Mouse (Mus musculus) hindbrain, embryonic 10.5 days (tissue): ENCODE results near the gene Retn. TPM values are rescaled to one million over a fixed set of nuclear protein-coding genes. Genes with fewer than 3 reads are reported as not detected.

Source experiments
- DNase-seq: peaks from one replicate; pipeline ENCODE4 v3.0.0-alpha.2; 2017; ENCODE audit warnings: low spot score
- H3K27ac ChIP-seq: fragments of 300-500 bp; sonication (generic); 2 replicates; pipeline ENCODE4 v1.5.1; 2016; ENCODE audit warnings: mild to moderate bottlenecking, moderate library complexity
- H3K27me3 ChIP-seq: fragments of 300-500 bp; sonication (generic); 2 replicates; pipeline ENCODE4 v1.6.1; 2016; ENCODE audit warnings: mild to moderate bottlenecking; ENCODE audit not compliant: poor library complexity, insufficient read depth, severe bottlenecking
- H3K36me3 ChIP-seq: fragments of 300-500 bp; sonication (generic); 2 replicates; pipeline ENCODE4 v1.6.1; 2016; ENCODE audit warnings: mild to moderate bottlenecking, moderate library complexity
- H3K4me1 ChIP-seq: fragments of 300-500 bp; sonication (generic); replicated peaks from 2 replicates; pipeline ENCODE4 v1.6.1; 2016; ENCODE audit warnings: mild to moderate bottlenecking
- H3K4me3 ChIP-seq: fragments of 300-500 bp; sonication (generic); 2 replicates; pipeline ENCODE4 v1.5.1; 2016; ENCODE audit warnings: mild to moderate bottlenecking, moderate library complexity
- H3K9me3 ChIP-seq: fragments of 300-500 bp; sonication (generic); 2 replicates; pipeline ENCODE4 v1.6.1; 2016; ENCODE audit warnings: mild to moderate bottlenecking, moderate library complexity
- WGBS: fragments of 180-500 bp; shearing (Covaris S2); methylation state at CpG from one replicate; pipeline ENCODE4 v1.1.7; 2016; 5-methylcytosine and 5-hydroxymethylcytosine counted together
- polyA plus RNA-seq: library from polyadenylated mRNA; unstranded; fragments of >200 nt; fragmentation: Nextera tagmentation; extraction: Ambion mirVana; gene quantifications from 2 replicates; pipeline ENCODE4 v1.2.1, GENCODE M21; 2016

Gene Retn
- polyA plus RNA-seq, 1 experiment from 2014 or later: 0.37 TPM

DNA sequence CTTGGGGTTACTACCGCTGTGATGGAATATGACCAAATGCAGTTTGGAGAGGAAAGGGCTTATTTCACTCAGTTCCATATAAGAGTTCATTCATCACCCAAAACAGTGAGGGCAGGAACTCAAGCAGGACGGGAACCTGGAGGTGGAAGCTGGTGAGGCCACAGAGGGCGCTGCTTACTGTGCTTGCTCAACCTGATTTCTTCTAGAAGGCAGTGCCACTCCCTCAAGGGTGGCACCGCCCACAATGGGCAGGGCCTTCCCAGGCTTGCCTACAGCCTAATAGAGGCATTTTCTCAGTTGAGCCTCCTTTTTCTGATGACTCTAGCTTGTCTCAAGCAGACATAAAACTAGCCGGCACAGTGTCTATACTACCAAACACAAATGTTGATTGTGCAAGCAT lies 9.8 kb upstream of the Retn start:
- Histone ChIP-seq H3K27me3 (no peaks in the 10 kb centered on the region), H3K4me3 (no peak overlapping the region), H3K4me1 (0 out of 2 replicates have a peak, but pooled peaks cover 5% of the 10 kb centered on the region), H3K27ac (no peak overlapping the region), H3K9me3 (no peaks in the 10 kb centered on the region), H3K36me3 (0 out of 2 replicates have a peak, but pooled peaks cover 5% of the 10 kb centered on the region)
- DNase-seq: no peak
- WGBS: 26% methylated on average over 5 of the region's 5 CpGs

DNA sequence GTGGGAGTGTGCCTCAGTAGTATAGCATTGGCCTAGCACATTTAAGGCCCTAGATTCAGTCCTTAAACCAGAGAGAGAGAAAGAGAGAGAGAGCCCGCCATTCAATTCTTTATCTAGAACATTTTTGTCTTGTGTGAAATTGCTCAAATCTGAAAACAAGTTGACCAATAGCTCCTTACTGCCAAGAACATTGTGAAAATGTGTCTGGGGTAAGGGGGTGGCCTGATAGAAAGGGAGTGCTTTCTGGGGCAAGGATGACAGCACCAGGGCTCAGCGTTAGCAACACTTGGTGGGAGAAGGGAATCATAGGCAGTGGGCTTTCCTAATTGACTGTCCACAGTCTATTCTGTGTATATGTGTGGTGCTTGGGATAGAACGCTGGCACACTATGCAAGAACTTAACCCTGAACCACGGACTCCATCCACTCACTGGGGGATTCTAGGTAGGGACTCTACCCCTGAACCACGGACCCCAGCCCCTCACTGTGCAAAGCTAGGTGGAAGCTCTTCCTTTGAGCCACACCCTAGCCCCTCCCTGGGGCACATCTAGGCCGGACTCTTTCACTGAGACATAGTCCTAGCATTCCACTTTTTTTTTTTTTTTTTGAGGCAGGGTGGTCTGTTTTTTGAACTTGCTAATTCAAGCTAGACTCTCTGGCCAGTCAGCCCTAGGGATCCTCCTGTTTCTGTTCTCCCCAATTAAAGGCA lies 8.6 kb upstream of the Retn start:
- H3K4me3 ChIP-seq: no peak overlapping the region
- H3K9me3 ChIP-seq: no peaks in the 10 kb centered on the region
- DNase-seq: no peak
- no peaks in the 10 kb centered on the region for H3K27me3 ChIP-seq
- H3K36me3 ChIP-seq: no peaks in the 10 kb centered on the region
- 0 out of 2 replicates have a peak, but pooled peaks cover 5% of the 10 kb centered on the region for H3K4me1 ChIP-seq
- WGBS: 88% methylated on average over 6 of the region's 6 CpGs
- H3K27ac ChIP-seq: no peak overlapping the region

DNA sequence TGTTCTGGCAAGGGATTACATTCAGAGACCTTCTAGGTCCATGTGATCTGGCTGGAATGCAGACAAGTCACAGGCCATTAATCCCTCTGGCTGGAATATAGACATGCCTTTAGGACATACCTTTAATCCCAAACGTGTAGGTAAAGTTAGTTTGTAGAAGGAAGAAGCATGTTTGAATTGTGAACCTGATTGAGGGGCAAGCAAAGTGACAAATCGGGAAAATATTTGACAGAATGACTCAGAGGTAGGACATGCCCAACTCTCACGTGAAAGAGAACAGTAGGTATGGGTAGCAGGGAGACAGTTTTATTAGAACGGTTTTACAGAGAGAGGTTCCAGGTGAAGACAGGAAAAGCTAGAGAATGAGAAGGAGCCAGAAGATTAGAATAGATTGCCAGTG lies 8.0 kb upstream of the Retn start:
- H3K27ac ChIP-seq: no peak overlapping the region
- H3K36me3 ChIP-seq: no peaks in the 10 kb centered on the region
- no peak overlapping the region for H3K4me3 ChIP-seq
- H3K27me3 ChIP-seq: no peaks in the 10 kb centered on the region
- no peaks in the 10 kb centered on the region for H3K9me3 ChIP-seq
- DNase-seq: no peak
- 0 out of 2 replicates have a peak, but pooled peaks cover 5% of the 10 kb centered on the region for H3K4me1 ChIP-seq
- WGBS: 83% methylated on average over 4 of the region's 4 CpGs

DNA sequence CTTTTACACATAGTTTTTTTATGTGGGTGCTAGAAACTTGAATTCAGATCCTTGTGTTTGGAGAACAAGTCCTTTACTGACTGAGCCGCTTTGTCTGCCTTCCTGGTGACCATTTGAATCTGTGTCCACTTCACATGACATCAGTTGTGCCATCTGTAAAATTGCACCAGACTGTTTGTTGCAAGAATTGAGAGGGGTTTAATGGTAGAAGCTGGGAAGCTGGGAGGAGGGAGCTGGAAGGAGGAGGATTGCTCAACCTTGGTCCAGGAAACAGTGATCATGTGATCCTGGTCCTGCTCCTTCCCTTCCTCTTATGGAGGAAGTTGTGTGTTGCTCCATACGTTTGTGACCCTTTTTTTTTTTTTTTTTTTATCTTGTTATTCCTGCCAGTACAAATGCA lies 7.3 kb upstream of the Retn start:
- H3K4me3 ChIP-seq: no peak overlapping the region
- no peaks in the 10 kb centered on the region for H3K36me3 ChIP-seq
- H3K27me3 ChIP-seq: no peaks in the 10 kb centered on the region
- no peak overlapping the region for H3K27ac ChIP-seq
- 0 out of 2 replicates have a peak, but pooled peaks cover 5% of the 10 kb centered on the region for H3K4me1 ChIP-seq
- 67% methylated on average over 2 of the region's 2 CpGs for WGBS
- no peak for DNase-seq
- no peaks in the 10 kb centered on the region for H3K9me3 ChIP-seq

DNA sequence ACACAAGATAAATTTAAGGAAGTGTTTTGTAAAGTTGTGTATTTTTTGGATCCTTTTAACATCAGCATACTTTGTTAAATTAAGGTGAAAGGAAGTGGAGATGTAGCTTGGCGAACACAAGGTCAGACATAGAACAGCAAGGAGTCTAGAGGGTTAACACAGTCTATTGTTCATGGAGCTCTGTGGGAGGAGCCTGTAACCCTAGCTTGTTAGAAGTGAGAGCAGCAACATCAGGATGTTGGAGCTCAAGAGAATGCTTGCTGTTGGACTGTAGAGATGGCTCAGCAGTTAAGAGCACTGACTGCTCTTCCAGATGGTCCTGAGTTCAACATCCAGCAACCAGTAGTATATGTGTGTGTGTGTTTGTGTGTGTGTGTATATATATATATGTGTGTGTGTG lies 6.6 kb upstream of the Retn start:
- no peak for DNase-seq
- WGBS: 38% methylated on average over 1 of the region's 1 CpGs
- H3K4me1 ChIP-seq: 0 out of 2 replicates have a peak, but pooled peaks cover 5% of the 10 kb centered on the region
- no peak overlapping the region for H3K27ac ChIP-seq
- no peak overlapping the region for H3K4me3 ChIP-seq
- no peaks in the 10 kb centered on the region for H3K27me3 ChIP-seq
- H3K36me3 ChIP-seq: no peaks in the 10 kb centered on the region
- H3K9me3 ChIP-seq: no peaks in the 10 kb centered on the region

DNA sequence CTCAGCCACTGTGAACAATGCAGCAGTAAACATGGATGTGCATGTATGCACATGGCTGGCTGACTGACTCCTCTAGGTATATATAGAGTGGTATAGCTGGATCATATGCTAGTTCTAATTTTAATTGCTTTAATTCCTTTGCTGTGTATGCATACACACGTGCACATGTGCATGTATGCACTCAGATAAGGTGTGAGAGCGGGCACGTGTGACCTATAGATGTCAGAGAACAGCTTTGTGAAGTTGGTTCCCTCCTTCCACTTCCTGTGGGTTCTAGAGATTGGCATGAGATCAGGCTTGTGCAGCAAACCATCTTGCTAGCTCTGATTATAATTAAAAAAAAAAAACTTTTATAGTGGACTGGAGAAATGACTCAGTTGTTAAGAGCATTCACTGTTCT lies 2.7 kb upstream of the Retn start:
- WGBS: 65% methylated on average over 3 of the region's 3 CpGs
- Histone ChIP-seq H3K27me3 (no peaks in the 10 kb centered on the region), H3K36me3 (no peaks in the 10 kb centered on the region), H3K9me3 (no peaks in the 10 kb centered on the region), H3K27ac (no peak overlapping the region), H3K4me1 (peaks cover 19% of the 10 kb centered on the region), H3K4me3 (no peak overlapping the region)
- DNase-seq: no peak

DNA sequence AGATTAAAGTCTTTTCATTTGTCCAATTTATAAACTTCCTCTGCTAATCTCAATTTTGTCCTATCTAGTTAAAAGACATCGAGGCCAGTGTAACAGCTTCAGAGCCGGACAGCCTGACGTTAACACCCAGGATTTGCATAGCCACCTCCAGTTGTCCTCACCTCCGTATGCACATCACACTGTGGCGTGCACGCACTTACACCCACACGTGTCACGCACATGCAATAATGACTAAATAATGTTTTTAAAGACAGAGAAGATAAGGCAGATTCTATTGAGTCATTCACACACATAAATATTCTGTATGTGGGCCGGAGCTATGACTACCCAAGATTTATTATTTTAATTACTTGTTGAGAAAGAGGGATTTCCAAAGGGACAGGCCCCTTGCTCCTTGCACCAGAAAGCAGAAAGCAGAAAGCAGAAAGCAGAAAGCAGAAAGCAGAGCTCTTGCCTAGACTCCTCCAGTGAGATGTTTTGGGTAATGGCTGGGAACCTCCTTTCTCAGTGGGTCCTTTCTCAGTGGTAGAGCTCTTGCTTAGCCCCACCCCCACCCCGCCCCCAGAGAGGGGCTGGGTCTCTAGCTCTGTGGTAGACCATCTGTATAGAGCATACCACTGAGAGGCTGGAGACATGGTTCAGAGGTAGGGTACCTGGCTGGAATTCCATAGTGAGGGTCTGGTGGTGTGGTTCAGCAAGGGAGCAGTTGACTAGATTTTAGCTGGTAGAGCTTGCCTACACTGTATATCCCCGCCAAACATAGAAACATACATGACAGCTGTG lies 653 bp upstream of the Retn start:
- Histone ChIP-seq H3K4me3 (no peak overlapping the region), H3K4me1 (peaks cover 14% of the 10 kb centered on the region), H3K27me3 (no peaks in the 10 kb centered on the region), H3K9me3 (no peaks in the 10 kb centered on the region), H3K27ac (no peak overlapping the region), H3K36me3 (no peaks in the 10 kb centered on the region)
- no peak for DNase-seq
- 75% methylated on average over 11 of the region's 11 CpGs for WGBS

DNA sequence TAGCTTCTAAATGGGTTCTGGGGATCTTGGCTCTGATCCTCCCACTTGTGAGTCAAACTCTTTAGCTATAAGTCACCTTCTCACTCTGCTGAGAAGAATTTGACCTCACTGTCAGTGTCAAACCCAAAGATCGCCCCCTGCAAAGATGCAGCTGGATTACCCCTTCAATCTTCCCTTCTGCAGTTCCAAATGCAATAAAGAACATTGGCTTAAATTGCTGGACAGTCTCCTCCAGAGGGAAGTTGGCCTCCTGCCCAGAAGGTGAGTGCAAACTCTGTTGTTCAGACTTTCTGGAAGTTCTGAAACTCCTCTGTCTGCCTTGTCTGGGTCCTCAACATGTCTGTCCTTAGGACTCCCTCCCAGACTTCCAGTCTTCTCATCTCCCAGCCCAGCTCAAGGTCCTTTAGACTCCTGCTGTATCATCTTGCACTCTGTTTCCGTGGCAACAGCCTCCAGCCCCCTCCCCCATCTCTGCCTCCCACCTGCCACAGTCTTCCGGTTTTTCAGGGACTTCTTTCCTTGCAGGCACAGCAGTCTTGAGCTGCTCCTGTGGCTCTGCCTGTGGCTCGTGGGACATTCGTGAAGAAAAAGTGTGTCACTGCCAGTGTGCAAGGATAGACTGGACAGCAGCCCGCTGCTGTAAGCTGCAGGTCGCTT lies 1.3 kb downstream of the Retn start:
- Histone ChIP-seq H3K36me3 (no peaks in the 10 kb centered on the region), H3K27me3 (no peaks in the 10 kb centered on the region), H3K9me3 (no peaks in the 10 kb centered on the region), H3K4me3 (peak overlapping the region; percentile 29; the same call in 1 of the 2 replicates), H3K27ac (no peak overlapping the region), H3K4me1 (peaks cover 14% of the 10 kb centered on the region)
- 27% methylated on average over 7 of the region's 7 CpGs for WGBS
- DNase-seq: peak; percentile 51

DNA sequence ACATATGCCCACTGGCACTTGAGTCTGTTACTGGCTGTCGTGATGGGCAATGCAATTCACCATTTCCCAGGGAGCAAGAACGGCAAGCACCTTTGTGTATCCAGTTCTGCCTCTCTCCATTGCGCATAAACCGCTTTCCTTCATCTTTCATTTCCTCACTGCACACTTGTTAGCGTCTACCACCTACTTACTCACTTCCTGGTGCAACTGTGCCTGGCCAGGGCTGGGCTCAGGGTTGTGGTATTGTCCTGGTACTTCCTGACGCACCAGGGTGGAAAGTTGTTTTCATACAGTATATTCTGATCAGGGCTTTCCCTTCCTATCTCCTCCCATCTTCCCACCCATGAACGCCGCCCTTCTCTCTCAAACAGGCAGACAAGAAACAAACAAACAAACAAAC lies 5.3 kb downstream of the Retn start:
- Histone ChIP-seq H3K27ac (no peak overlapping the region), H3K9me3 (no peaks in the 10 kb centered on the region), H3K4me3 (no peak overlapping the region), H3K36me3 (no peaks in the 10 kb centered on the region), H3K27me3 (no peaks in the 10 kb centered on the region), H3K4me1 (peaks cover 14% of the 10 kb centered on the region)
- 79% methylated on average over 8 of the region's 8 CpGs for WGBS
- DNase-seq: no peak

DNA sequence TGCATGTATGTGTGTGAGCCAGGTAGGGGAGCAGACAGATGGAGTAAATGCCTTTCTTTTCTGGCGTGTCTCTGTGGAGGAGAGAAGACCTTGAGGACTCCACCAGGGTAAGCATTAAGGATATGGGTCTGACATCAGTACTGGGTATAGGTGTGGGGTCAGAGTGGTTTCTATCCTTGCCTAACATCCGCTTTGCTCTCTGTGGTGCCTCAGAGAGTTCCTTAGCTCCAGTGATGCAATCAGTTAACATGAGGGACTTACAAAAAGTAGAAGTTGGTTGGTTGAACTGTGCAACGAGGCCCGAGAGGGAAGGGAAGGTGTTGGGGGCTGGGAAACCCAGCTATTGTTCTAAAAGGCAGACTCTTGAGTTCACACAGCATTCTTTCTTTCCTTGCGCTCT lies 8.8 kb downstream of the Retn start:
- WGBS: 69% methylated on average over 5 of the region's 5 CpGs
- Histone ChIP-seq H3K4me3 (no peak overlapping the region), H3K9me3 (no peaks in the 10 kb centered on the region), H3K4me1 (no peaks in the 10 kb centered on the region), H3K27me3 (no peaks in the 10 kb centered on the region), H3K27ac (no peak overlapping the region), H3K36me3 (no peaks in the 10 kb centered on the region)
- DNase-seq: no peak

DNA sequence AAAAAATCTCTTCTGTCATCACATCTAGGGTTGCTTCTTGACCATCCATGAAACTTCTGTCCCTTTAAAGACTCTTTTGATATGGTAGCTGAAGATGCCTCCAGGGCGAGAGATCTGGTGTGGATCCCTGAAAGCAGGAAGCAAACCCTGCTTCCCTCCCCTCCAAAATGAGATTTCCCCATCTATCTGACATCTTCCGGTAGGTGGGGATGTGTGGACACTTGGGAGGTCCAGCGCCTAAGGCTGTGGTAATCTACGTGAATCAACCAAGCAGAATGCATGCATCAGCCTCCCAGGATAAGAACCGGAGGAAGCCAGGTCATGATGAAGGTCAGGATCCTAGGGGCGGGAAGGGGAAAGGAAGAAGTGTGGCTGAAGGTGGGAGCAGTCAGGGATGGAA lies 9.9 kb downstream of the Retn start, which contains the start of gene Mcemp1:
Mcemp1 (plus strand) TSS at position 248 of the 400 bp plus-strand sequence.
- no peaks in the 10 kb centered on the region for H3K4me1 ChIP-seq
- H3K27me3 ChIP-seq: no peaks in the 10 kb centered on the region
- WGBS: 71% methylated on average over 6 of the region's 6 CpGs
- no peaks in the 10 kb centered on the region for H3K36me3 ChIP-seq
- no peak for DNase-seq
- H3K4me3 ChIP-seq: no peak within 1 kb of the TSS
- H3K9me3 ChIP-seq: no peaks in the 10 kb centered on the region
- H3K27ac ChIP-seq: no peak within 1 kb of the TSS

DNA sequence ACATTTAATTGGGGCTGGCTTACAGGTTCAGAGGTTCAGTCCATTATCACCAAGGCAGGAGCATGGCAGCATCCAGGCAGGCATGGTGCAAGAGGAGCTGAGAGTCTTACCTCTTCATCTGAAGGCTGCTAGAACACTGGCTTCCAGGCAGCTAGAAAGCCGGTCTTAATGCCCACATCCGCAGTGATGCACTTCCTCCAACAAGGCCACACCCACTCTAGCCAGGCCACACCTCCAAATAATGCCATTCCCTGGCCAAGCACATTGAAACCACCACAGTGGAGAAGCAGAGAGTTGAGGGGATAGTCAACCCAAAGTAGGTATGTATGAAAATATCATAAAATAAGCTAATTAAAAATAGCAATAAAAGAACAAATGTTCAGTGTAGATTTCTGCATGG lies 14.8 kb downstream of the Retn start:
- no peak for DNase-seq
- H3K36me3 ChIP-seq: no peaks in the 10 kb centered on the region
- H3K27ac ChIP-seq: no peak overlapping the region
- H3K27me3 ChIP-seq: no peaks in the 10 kb centered on the region
- H3K4me3 ChIP-seq: no peak overlapping the region
- H3K9me3 ChIP-seq: no peaks in the 10 kb centered on the region
- WGBS: 86% methylated on average over 2 of the region's 2 CpGs
- H3K4me1 ChIP-seq: peaks cover 6% of the 10 kb centered on the region; the same call in 1 of the 2 replicates
